Mouse (Mus musculus): Measurements from ENCODE around the gene Grin2a.

DNA sequence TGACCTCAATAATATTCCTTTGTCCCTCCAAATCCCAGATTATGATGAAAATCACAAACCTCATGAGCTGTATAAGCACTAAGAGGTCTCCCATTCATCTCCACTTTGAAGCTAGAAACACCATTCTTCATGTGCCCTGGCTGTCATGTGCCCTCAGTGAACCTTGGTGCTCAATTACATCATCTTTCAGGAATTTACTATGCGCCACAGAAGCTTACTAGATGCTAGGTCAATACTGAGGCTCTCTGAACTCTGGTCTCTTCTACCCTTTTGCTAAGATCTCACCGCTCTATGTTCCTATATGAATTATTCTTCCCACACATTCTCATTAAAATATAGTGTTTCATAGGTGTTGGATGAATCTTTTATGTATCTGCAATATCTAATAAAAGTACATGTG is 387.9 kb downstream of the Grin2a start:
- no peak for TF ChIP-seq CTCF (IDR thresholded peaks at IDR 0.05; ENCODE audit: extremely low read depth, insufficient read length, insufficient replicate concordance, low read depth, low read length)
- no peak for TF ChIP-seq POLR2A (IDR thresholded peaks at IDR 0.05; ENCODE audit: low read depth, low read length)

Data from small intestine, adult 2 months (tissue).